Mouse (Mus musculus): ENCODE measurements around the gene Nasp.

- TF ChIP-seq TCF3 (IDR thresholded peaks at IDR 0.05; ENCODE audit: insufficient read length, low read depth) (no peak), POLR2AphosphoS2 (IDR thresholded peaks at IDR 0.05; ENCODE audit: insufficient read length, low read depth) (no peak), POLR2A (IDR thresholded peaks at IDR 0.05; ENCODE audit: insufficient read length, low read depth) (no peak), SRF (IDR thresholded peaks at IDR 0.05; ENCODE audit: control insufficient read depth, insufficient read length, low read depth) (no peak), MYOG (IDR thresholded peaks at IDR 0.05; ENCODE audit: control insufficient read depth in 1 of 3, insufficient read depth in 1 of 3, insufficient read length in 2 of 3, low read depth in 2 of 3) (no peak), MAX (IDR thresholded peaks at IDR 0.05; ENCODE audit: low read depth) (no peak), USF1 (IDR thresholded peaks at IDR 0.05; ENCODE audit: low read depth) (no peak)
These were observed 31.9 kb downstream of the Nasp start for GRCm38 (mm10) chr4:116595793-116596192.

Measured in myocyte (in vitro differentiated cells).